Mouse (Mus musculus) left cerebral cortex, adult 2 months (tissue): ENCODE data around the gene BC035044. TPM values are rescaled to one million over a fixed set of nuclear protein-coding genes. Genes with fewer than 3 reads are reported as not detected.
"Not testable (repeated sequence)": the region's sequence is repeated elsewhere in the genome, so short reads cannot be mapped to it uniquely, and the experiment has no call there.

Experiments
- DNase-seq, 2 experiments: peaks; one replicate each; pipeline ENCODE4 v3.0.0; 2021 to 2022; ENCODE audit warnings: low spot score in 2 of 2, mixed read lengths in 1 of 2; ENCODE audit errors: extremely low spot score in 1 of 2
- H3K27ac ChIP-seq: fragments of 200-600 bp; 2 replicates; pipeline ENCODE4 v1.8.1; 2022
- H3K4me3 ChIP-seq: fragments of 200-600 bp; 2 replicates; pipeline ENCODE4 v1.8.1; 2022
- CTCF ChIP-seq: fragments of 200-600 bp; IDR thresholded peaks from 2 replicates; pipeline ENCODE4 v1.8.1; 2022; ENCODE audit warnings: antibody characterized with exemption, mild to moderate bottlenecking, moderate library complexity
- intact Hi-C: fragments of 180-260 bp; cut with DNase I; formaldehyde crosslinking; loops from one replicate; pipeline ENCODE4 v1.15.1; 2025
- long read RNA-seq, 2 experiments: library from polyadenylated mRNA; stranded (forward); transcript quantifications; one replicate each; pipeline ENCODE4 v2.0.0; 2021; ENCODE audit warnings: borderline mapping rate in 2 of 2
- total RNA-seq, 2 experiments: library from RNA; stranded (reverse); gene quantifications; 2 replicates each; pipeline ENCODE4 v1.2.3; 2021

The BC035044 gene
- total RNA-seq = 1 to 10 TPM in 1 of 2 experiments, under 1 TPM in 1; 0.94 to 1.5 TPM
- long read RNA-seq, experiment 1 = 0 reads
- long read RNA-seq, experiment 2, partial matches to known transcripts = 0 of 3 reads
- long read RNA-seq, experiment 2, other reads (novel, unspliced or antisense) = 2 of 3 reads

- DNase-seq = no peak
- intact Hi-C loops = loop anchor here (1.0 to 10.0 kb wide), 2 partner anchors 80 to 294 kb away; partner anchors contain the start of gene Clec2d
Measured at GRCm38 (mm10) chr6:128890948-128891355, at the start of gene BC035044. Gene BC035044 (minus strand): TSS chr6:128891126.

GRCm38 (mm10) chr6:128935889-128936665 lies 45.2 kb upstream of the BC035044 start:
- DNase-seq, H3K4me3 ChIP-seq, H3K27ac ChIP-seq, intact Hi-C loops: not testable (repeated sequence)

More at GRCm38 (mm10) chr6:128890948-128891355, at the start of gene BC035044:
- Histone ChIP-seq H3K4me3 (no peak within 1 kb of the TSS), H3K27ac (no peak within 1 kb of the TSS)
- no peak for TF ChIP-seq CTCF

- DNase-seq, H3K4me3 ChIP-seq, H3K27ac ChIP-seq, intact Hi-C loops: not testable (repeated sequence)
Measured at GRCm38 (mm10) chr6:128934081-128934480, 43.2 kb upstream of the BC035044 start, which contains the start of gene Clec2g. Gene Clec2g (plus strand): TSS chr6:128934381.

- no peak overlapping the region for H3K4me3 ChIP-seq
- no peak for DNase-seq
- no peak for TF ChIP-seq CTCF
- no peak overlapping the region for H3K27ac ChIP-seq
- intact Hi-C loops = no loop called here
Measured at GRCm38 (mm10) chr6:128933050-128933449, 42.1 kb upstream of the BC035044 start.

GRCm38 (mm10) chr6:128917322-128917721 lies 26.4 kb upstream of the BC035044 start:
- no peak for DNase-seq
- H3K27ac ChIP-seq = no peak overlapping the region
- no peak overlapping the region for H3K4me3 ChIP-seq
- intact Hi-C loops = no loop called here
- no peak for TF ChIP-seq CTCF

GRCm38 (mm10) chr6:128913598-128914254 lies 22.8 kb upstream of the BC035044 start:
- H3K27ac ChIP-seq = no peak overlapping the region
- intact Hi-C loops = no loop called here
- no peak for DNase-seq
- no peak for TF ChIP-seq CTCF
- H3K4me3 ChIP-seq = no peak overlapping the region

GRCm38 (mm10) chr6:128900796-128901552 lies 10.0 kb upstream of the BC035044 start:
- H3K4me3 ChIP-seq, intact Hi-C loops, DNase-seq, H3K27ac ChIP-seq: not testable (repeated sequence)

- Histone ChIP-seq H3K4me3 (no peak overlapping the region), H3K27ac (no peak overlapping the region)
- no peak for TF ChIP-seq CTCF
- no peak for DNase-seq
- intact Hi-C loops = no loop called here
Measured at GRCm38 (mm10) chr6:128900044-128900443, 9.1 kb upstream of the BC035044 start.

- no peak for DNase-seq
- H3K27ac ChIP-seq = no peak overlapping the region
- TF ChIP-seq CTCF = no peak
- H3K4me3 ChIP-seq = no peak overlapping the region
- intact Hi-C loops = loop anchor here (10.0 kb wide), 1 partner anchor 289 kb away; the partner anchor contains the start of gene Clec2d
Measured at GRCm38 (mm10) chr6:128895404-128896001, 4.6 kb upstream of the BC035044 start.

GRCm38 (mm10) chr6:128888834-128889233 lies 2.1 kb downstream of the BC035044 start:
- TF ChIP-seq CTCF = no peak
- Histone ChIP-seq H3K27ac (no peak overlapping the region), H3K4me3 (no peak overlapping the region)
- intact Hi-C loops = no loop called here
- no peak for DNase-seq

- peak; percentile 27 to 33 for DNase-seq
- H3K27ac ChIP-seq, H3K4me3 ChIP-seq, intact Hi-C loops: not testable (repeated sequence)
Measured at GRCm38 (mm10) chr6:128887091-128887790, 3.7 kb downstream of the BC035044 start, which contains the start of gene Clec2i. Gene Clec2i (plus strand): TSS chr6:128887588.
